Mouse (Mus musculus) C2C12 (cell line): ENCODE results near the gene Slc26a3.

Experiments used
- CTCF ChIP-seq: IDR thresholded peaks from one replicate; pipeline ENCODE4 v1.5.1; 2011; ENCODE audit not compliant: control insufficient read depth, insufficient read depth, insufficient read length
- FOSL1 ChIP-seq: IDR thresholded peaks from one replicate; pipeline ENCODE4 v1.8.0; 2011; ENCODE audit warnings: mild to moderate bottlenecking, low read length; ENCODE audit not compliant: poor library complexity, insufficient read depth, severe bottlenecking
- MAX ChIP-seq: IDR thresholded peaks from one replicate; pipeline ENCODE4 v1.6.1; 2011; ENCODE audit warnings: mild to moderate bottlenecking, control low read depth
- MYOD1 ChIP-seq: IDR thresholded peaks from one replicate; pipeline ENCODE4 v1.6.1; 2011; ENCODE audit warnings: low read depth; ENCODE audit not compliant: control insufficient read depth, insufficient read length
- MYOG ChIP-seq: IDR thresholded peaks from one replicate; pipeline ENCODE4 v1.6.1; 2011; ENCODE audit not compliant: control insufficient read depth, insufficient read length; ENCODE audit errors: extremely low read depth
- USF1 ChIP-seq: IDR thresholded peaks from one replicate; pipeline ENCODE4 v1.6.1; 2011; ENCODE audit warnings: low read depth, mild to moderate bottlenecking, control low read depth, moderate library complexity

DNA sequence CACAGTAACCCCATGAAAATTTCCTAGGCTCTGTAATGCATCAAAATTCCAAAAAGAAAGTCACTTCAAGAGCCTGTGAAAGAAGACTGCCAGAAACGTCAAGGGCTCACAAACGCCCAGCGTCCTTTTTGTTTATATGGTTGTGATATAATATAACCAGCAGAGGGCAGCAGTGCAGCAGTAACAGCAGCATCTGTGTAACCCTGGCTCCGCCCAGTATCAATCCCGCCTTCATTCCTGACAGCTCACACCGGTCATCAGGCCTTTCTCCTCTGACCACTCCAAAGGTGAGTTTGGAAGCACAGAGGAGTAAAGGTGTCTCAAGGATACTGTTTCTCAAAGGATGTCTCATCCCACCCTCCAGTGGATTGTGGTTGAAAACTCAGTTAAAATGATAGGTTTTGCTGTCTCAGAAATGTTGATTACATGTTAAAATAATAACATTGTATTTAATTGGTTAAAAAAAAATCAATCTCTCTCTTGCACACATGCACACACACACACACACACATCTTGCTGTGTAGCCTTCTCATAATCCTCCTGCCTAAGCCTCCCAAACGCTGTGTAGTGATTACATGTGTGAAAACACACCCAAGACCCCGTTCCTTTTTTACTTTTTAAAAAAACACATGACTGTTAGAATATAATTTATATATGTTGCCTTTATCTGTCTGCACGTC is 15.9 kb upstream of the Slc26a3 start:
- TF ChIP-seq CTCF, result peak; percentile 24
- no peak for TF ChIP-seq USF1
- TF ChIP-seq MYOD1, result no peak
- no peak for TF ChIP-seq MAX
- no peak for TF ChIP-seq MYOG
- TF ChIP-seq FOSL1, result no peak
